Mouse (Mus musculus) limb, embryonic 14.5 days (tissue): ENCODE data around the gene Gjc3. TPM values are rescaled to one million over a fixed set of nuclear protein-coding genes. Genes with fewer than 3 reads are reported as not detected.
"Not testable (repeated sequence)": the region's sequence is repeated elsewhere in the genome, so short reads cannot be mapped to it uniquely, and the experiment has no call there.

ENCODE experiments used
- ATAC-seq: fragments of 200-750 bp; cut with Nextera tagmentation; 2 replicates; pipeline ENCODE4 v1.8.0; 2017; ENCODE audit warnings: low read depth, moderate number of reproducible peaks, moderate TSS enrichment; ENCODE audit not compliant: low FRiP score
- DNase-seq: peaks from one replicate; pipeline ENCODE4 v3.0.0-alpha.2; 2015; ENCODE audit warnings: low spot score
- H3K27ac ChIP-seq: fragments of 300-500 bp; sonication (generic); replicated peaks from 2 replicates; pipeline ENCODE4 v1.5.1; 2014; ENCODE audit warnings: low read depth, mild to moderate bottlenecking, low read length, moderate library complexity, mixed read lengths
- H3K27me3 ChIP-seq: fragments of 300-500 bp; sonication (generic); 2 replicates; pipeline ENCODE4 v1.6.1; 2014; ENCODE audit warnings: low read length, mixed read lengths; ENCODE audit not compliant: control insufficient read depth, insufficient read depth
- H3K36me3 ChIP-seq: fragments of 300-500 bp; sonication (generic); 2 replicates; pipeline ENCODE4 v1.6.1; 2014; ENCODE audit warnings: mild to moderate bottlenecking, low read length, moderate library complexity, mixed read lengths; ENCODE audit not compliant: control insufficient read depth, insufficient read depth
- H3K4me1 ChIP-seq: fragments of 300-500 bp; sonication (generic); 2 replicates; pipeline ENCODE4 v1.6.1; 2014; ENCODE audit warnings: antibody characterized with exemption, low read length, mixed read lengths; ENCODE audit not compliant: control insufficient read depth, insufficient read depth
- H3K4me2 ChIP-seq: fragments of 300-500 bp; sonication (generic); replicated peaks from 2 replicates; pipeline ENCODE4 v1.6.1; 2014; ENCODE audit warnings: low read depth, mild to moderate bottlenecking, low read length, moderate library complexity; ENCODE audit not compliant: severe bottlenecking
- H3K4me3 ChIP-seq: fragments of 300-500 bp; sonication (generic); replicated peaks from 2 replicates; pipeline ENCODE4 v1.5.1; 2014; ENCODE audit warnings: low read length
- H3K9ac ChIP-seq: fragments of 300-500 bp; sonication (generic); 2 replicates; pipeline ENCODE4 v1.6.1; 2014; ENCODE audit warnings: mild to moderate bottlenecking, low read depth, low read length, moderate library complexity; ENCODE audit not compliant: severe bottlenecking
- H3K9me3 ChIP-seq: fragments of 300-500 bp; sonication (generic); 2 replicates; pipeline ENCODE4 v1.6.1; 2016; ENCODE audit warnings: low read length; ENCODE audit not compliant: control insufficient read depth
- POLR2A ChIP-seq: fragments of 200-500 bp; IDR thresholded peaks from 2 replicates; pipeline ENCODE4 v1.8.0; 2012; ENCODE audit warnings: inconsistent platforms, mild to moderate bottlenecking, moderate library complexity, borderline replicate concordance; ENCODE audit not compliant: insufficient read depth, insufficient read length; ENCODE audit errors: extremely low read depth
- WGBS: fragments of 180-500 bp; shearing (Covaris S2); extraction: QIAGEN DNeasy Blood & Tissue Kit; methylation state at CpG from one replicate; pipeline ENCODE4 v1.1.7; 2014; 5-methylcytosine and 5-hydroxymethylcytosine counted together
- polyA plus RNA-seq, 2 experiments: library from polyadenylated mRNA; depleted of rRNA in 1 of 2; stranded (reverse) in 1 of 2; unstranded in 1 of 2; fragments of >200 nt; fragmentation: Nextera tagmentation in 1 of 2; extraction: Ambion mirVana in 1 of 2; gene quantifications; 2 replicates each; pipeline versions ENCODE4 v1.2.1 to v1.2.3; 2012 to 2014

Gjc3 gene
- polyA plus RNA-seq, 2 experiments: 0.36 to 1.1 TPM

GRCm38 (mm10) chr5:137936486-137936885, 26.4 kb downstream of the Gjc3 start:
- DNase-seq (no peak), ATAC-seq (no peak)
- H3K4me2 ChIP-seq: no peak overlapping the region
- no peak overlapping the region for H3K4me3 ChIP-seq
- H3K27me3 ChIP-seq: no peaks in the 10 kb centered on the region
- H3K4me1 ChIP-seq: no peaks in the 10 kb centered on the region
- H3K9ac ChIP-seq: no peak overlapping the region
- no peak for TF ChIP-seq POLR2A
- H3K9me3 ChIP-seq: no peaks in the 10 kb centered on the region
- H3K36me3 ChIP-seq: no peaks in the 10 kb centered on the region
- WGBS: 92% methylated on average over 2 of the region's 2 CpGs
- no peak overlapping the region for H3K27ac ChIP-seq

- not testable (repeated sequence) for H3K9me3 ChIP-seq, H3K9ac ChIP-seq, H3K4me1 ChIP-seq, DNase-seq, H3K27me3 ChIP-seq, H3K27ac ChIP-seq, H3K4me3 ChIP-seq, H3K36me3 ChIP-seq, ATAC-seq, H3K4me2 ChIP-seq
- WGBS: 66% methylated on average over 2 of the region's 2 CpGs
Observed at GRCm38 (mm10) chr5:137933934-137934333, 29.0 kb downstream of the Gjc3 start.

GRCm38 (mm10) chr5:137928439-137928838, 34.5 kb downstream of the Gjc3 start:
- Histone ChIP-seq H3K27me3 (no peaks in the 10 kb centered on the region), H3K9me3 (no peaks in the 10 kb centered on the region), H3K4me2 (no peak overlapping the region), H3K9ac (no peak overlapping the region), H3K27ac (no peak overlapping the region), H3K4me3 (no peak overlapping the region), H3K36me3 (no peaks in the 10 kb centered on the region), H3K4me1 (no peaks in the 10 kb centered on the region)
- no peak for DNase-seq
- WGBS: 75% methylated on average over 11 of the region's 11 CpGs
- TF ChIP-seq POLR2A: no peak
- ATAC-seq: no peak

GRCm38 (mm10) chr5:137922171-137922570, 40.7 kb downstream of the Gjc3 start:
- H3K36me3 ChIP-seq: no peaks in the 10 kb centered on the region
- no peaks in the 10 kb centered on the region for H3K27me3 ChIP-seq
- no peak overlapping the region for H3K27ac ChIP-seq
- no peaks in the 10 kb centered on the region for H3K4me1 ChIP-seq
- DNase-seq (no peak), ATAC-seq (no peak)
- no peak overlapping the region for H3K4me2 ChIP-seq
- no peak for TF ChIP-seq POLR2A
- no peak overlapping the region for H3K4me3 ChIP-seq
- no peaks in the 10 kb centered on the region for H3K9me3 ChIP-seq
- H3K9ac ChIP-seq: no peak overlapping the region

GRCm38 (mm10) chr5:137921532-137921931, 41.4 kb downstream of the Gjc3 start, which contains the start of gene Cyp3a13:
TSS of gene Cyp3a13 (minus strand) at chr5:137921619.
- H3K36me3 ChIP-seq: no peaks in the 10 kb centered on the region
- ATAC-seq: no peak
- H3K27me3 ChIP-seq: no peaks in the 10 kb centered on the region
- no peak for DNase-seq
- no peak within 1 kb of the TSS for H3K4me2 ChIP-seq
- H3K4me1 ChIP-seq: no peaks in the 10 kb centered on the region
- H3K9ac ChIP-seq: no peak within 1 kb of the TSS
- no peak for TF ChIP-seq POLR2A
- 64% methylated on average over 2 of the region's 2 CpGs for WGBS
- H3K9me3 ChIP-seq: no peaks in the 10 kb centered on the region
- H3K27ac ChIP-seq: no peak within 1 kb of the TSS
- no peak within 1 kb of the TSS for H3K4me3 ChIP-seq

- ATAC-seq (no peak), DNase-seq (no peak)
- TF ChIP-seq POLR2A: no peak
- Histone ChIP-seq H3K4me1 (no peaks in the 10 kb centered on the region), H3K27ac (no peak overlapping the region), H3K4me2 (no peak overlapping the region), H3K4me3 (no peak overlapping the region), H3K36me3 (no peaks in the 10 kb centered on the region), H3K27me3 (no peaks in the 10 kb centered on the region), H3K9me3 (no peaks in the 10 kb centered on the region), H3K9ac (no peak overlapping the region)
- WGBS: 44% methylated on average over 6 of the region's 6 CpGs
Observed at GRCm38 (mm10) chr5:137915550-137915949, 47.3 kb downstream of the Gjc3 start.
